Mouse (Mus musculus) erythroblast, embryonic 14.5 days (primary cell): ENCODE results near the gene Rgs3.

Experiments
- GATA1 ChIP-seq: IDR thresholded peaks from 2 replicates; pipeline ENCODE4 v1.6.1; 2012; ENCODE audit warnings: low read length, inconsistent platforms, mixed read lengths
- TAL1 ChIP-seq: IDR thresholded peaks from 3 replicates; pipeline ENCODE4 v1.6.1; 2012; ENCODE audit warnings: low read length, inconsistent platforms, mixed read lengths

GRCm38 (mm10) chr4:62740282-62741054 lies 180.8 kb downstream of the Rgs3 start:
- TF ChIP-seq GATA1 (no peak), TAL1 (no peak)
